Mouse (Mus musculus) ES-E14 (cell line): ENCODE measurements around the gene Des. TPM values are rescaled to one million over a fixed set of nuclear protein-coding genes. Genes with fewer than 3 reads are reported as not detected.

ENCODE experiments used
- DNase-seq: peaks from one replicate; pipeline ENCODE4 v3.0.0-alpha.2; 2013; ENCODE audit warnings: low read depth, low spot score
- H3K27ac ChIP-seq: 2 replicates; pipeline ENCODE4 v1.5.1; 2012; ENCODE audit warnings: low read depth, mild to moderate bottlenecking, low read length, moderate library complexity, mixed read lengths; ENCODE audit not compliant: poor library complexity, insufficient read depth, severe bottlenecking
- H3K36me3 ChIP-seq: 2 replicates; pipeline ENCODE4 v1.6.1; 2012; ENCODE audit warnings: mild to moderate bottlenecking, low read length, moderate library complexity, mixed read lengths; ENCODE audit not compliant: control insufficient read depth, poor library complexity, insufficient read depth, severe bottlenecking
- H3K4me1 ChIP-seq, 2 experiments: fragments of 150-350 bp in 1 of 2; sonication (generic) in 1 of 2; 2 replicates each; pipeline ENCODE4 v1.6.1; 2012; ENCODE audit warnings: low read length in 2 of 2, mild to moderate bottlenecking in 1 of 2, mixed read lengths in 1 of 2; ENCODE audit not compliant: control insufficient read depth in 2 of 2, insufficient read depth in 2 of 2, poor library complexity in 1 of 2
- H3K4me3 ChIP-seq, 2 experiments: fragments of 150-350 bp in 1 of 2; sonication (generic) in 1 of 2; 2 replicates each; pipeline ENCODE4 v1.5.1; 2012; ENCODE audit warnings: low read length in 2 of 2, low read depth in 1 of 2, mild to moderate bottlenecking in 1 of 2, mixed read lengths in 1 of 2; ENCODE audit not compliant: insufficient read depth in 1 of 2, poor library complexity in 1 of 2, severe bottlenecking in 1 of 2
- H3K9ac ChIP-seq: 2 replicates; pipeline ENCODE4 v1.6.1; 2012; ENCODE audit warnings: low read depth, mild to moderate bottlenecking, low read length, mixed read lengths; ENCODE audit not compliant: poor library complexity, insufficient read depth, severe bottlenecking
- H3K9me3 ChIP-seq: fragments of 150-350 bp; sonication (generic); 2 replicates; pipeline ENCODE4 v1.6.1; 2012; ENCODE audit warnings: low read depth, mild to moderate bottlenecking, low read length; ENCODE audit not compliant: control insufficient read depth, insufficient read depth
- CHD2 ChIP-seq: IDR thresholded peaks from 2 replicates; pipeline ENCODE4 v1.6.1; 2014; ENCODE audit warnings: mild to moderate bottlenecking, low read depth, low read length, inconsistent platforms
- HCFC1 ChIP-seq: IDR thresholded peaks from 2 replicates; pipeline ENCODE4 v1.6.1; 2012; ENCODE audit warnings: low read length, inconsistent platforms, borderline replicate concordance; ENCODE audit not compliant: insufficient read depth
- MAFK ChIP-seq: IDR thresholded peaks from 2 replicates; pipeline ENCODE4 v1.6.1; 2014; ENCODE audit warnings: mild to moderate bottlenecking, low read depth, low read length, inconsistent platforms; ENCODE audit not compliant: insufficient read depth
- ZC3H11A ChIP-seq: IDR thresholded peaks from 2 replicates; pipeline ENCODE4 v1.6.1; 2012; ENCODE audit warnings: low read depth, mild to moderate bottlenecking, inconsistent platforms, low read length, borderline replicate concordance
- ZNF384 ChIP-seq: IDR thresholded peaks from 2 replicates; pipeline ENCODE4 v1.6.1; 2012; ENCODE audit warnings: low read depth, low read length, inconsistent platforms
- in situ Hi-C, 2 experiments: fragments of 600-800 bp; cut with MboI; formaldehyde crosslinking; loops; one replicate each; pipeline ENCODE4 v1.15.1; 2025; ENCODE audit warnings: low sequenced_read_pairs in 2 of 2, inconsistent platforms in 1 of 2; ENCODE audit not compliant: unreplicated experiment in 2 of 2
- total RNA-seq: library from RNA; depleted of rRNA; stranded (reverse); fragments of 300-350 nt; gene quantifications from 2 replicates; pipeline ENCODE4 v1.2.3, GENCODE M21; 2012

Gene Des
- total RNA-seq, 1 experiment: 19.4 TPM

DNA sequence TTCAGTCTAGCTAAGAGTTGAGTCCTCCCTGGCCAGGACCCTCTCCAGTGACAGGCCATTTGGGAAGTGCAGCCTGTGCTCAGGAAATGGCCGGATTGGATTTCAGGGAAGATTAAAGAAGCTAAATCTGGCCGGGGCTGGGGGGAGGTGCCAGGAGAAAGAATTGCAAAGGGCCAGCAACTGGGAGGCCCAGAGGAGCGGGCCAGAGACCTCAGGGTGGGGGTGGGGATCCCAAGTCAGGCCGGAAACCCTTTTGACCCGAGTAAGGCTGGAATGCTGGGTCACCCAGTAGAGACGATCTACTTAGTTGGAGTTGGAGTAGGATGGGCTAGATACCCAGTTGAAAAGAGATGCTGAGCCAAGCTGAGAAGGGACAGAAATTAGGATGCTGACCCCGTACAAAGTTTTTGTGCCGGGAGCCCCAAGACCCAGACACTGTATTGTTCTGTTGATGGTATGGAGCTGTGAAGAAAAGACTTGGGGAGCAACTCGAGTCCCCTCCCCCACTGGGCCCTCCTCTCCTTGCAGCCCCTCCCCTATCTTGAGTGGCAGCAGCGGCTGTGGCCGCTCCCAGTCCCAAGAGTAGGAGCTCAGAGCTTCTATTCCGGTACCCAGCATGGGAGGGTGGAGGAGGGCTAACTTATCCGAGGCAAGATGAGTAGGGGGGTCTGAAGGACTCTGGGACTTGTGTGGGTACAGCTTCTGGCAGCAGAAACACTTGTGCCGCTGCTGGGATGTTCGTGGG, 15.7 kb upstream of the Des start:
- in situ Hi-C loops: loop anchor here (10.0 kb wide), 1 partner anchor 120 kb away; no protein-coding TSS in a partner anchor
- H3K27ac ChIP-seq: peak overlapping the region; percentile 25
- peak overlapping the region; percentile 44; the same call in 1 of the 2 replicates for H3K9ac ChIP-seq
- TF ChIP-seq HCFC1 (no peak), ZNF384 (no peak), MAFK (no peak), CHD2 (no peak), ZC3H11A (no peak)
- no peaks in the 10 kb centered on the region for H3K36me3 ChIP-seq
- peaks cover 3 to 29% of the 10 kb centered on the region in 2 experiments; a peak in 3 of 4 replicates for H3K4me1 ChIP-seq
- no peaks in the 10 kb centered on the region for H3K9me3 ChIP-seq
- DNase-seq: no peak
- H3K4me3 ChIP-seq: peak overlapping the region; percentile 59 to 65; a peak in 3 of 4 replicates

GRCm38 (mm10) chr1:75345036-75345935, 14.8 kb upstream of the Des start:
- Histone ChIP-seq H3K9me3 (no peaks in the 10 kb centered on the region), H3K36me3 (no peaks in the 10 kb centered on the region), H3K4me3 (peak overlapping the region; percentile 59 to 65), H3K27ac (peak overlapping the region; percentile 61), H3K9ac (peak overlapping the region; percentile 57), H3K4me1 (peaks cover 3 to 33% of the 10 kb centered on the region in 2 experiments; a peak in 3 of 4 replicates)
- TF ChIP-seq ZC3H11A: no peak
- TF ChIP-seq HCFC1: no peak
- TF ChIP-seq MAFK: no peak
- no peak for TF ChIP-seq ZNF384
- no peak for TF ChIP-seq CHD2
- no peak for DNase-seq
- in situ Hi-C loops: loop anchor here (10.0 kb wide), 1 partner anchor 120 kb away; no protein-coding TSS in a partner anchor

DNA sequence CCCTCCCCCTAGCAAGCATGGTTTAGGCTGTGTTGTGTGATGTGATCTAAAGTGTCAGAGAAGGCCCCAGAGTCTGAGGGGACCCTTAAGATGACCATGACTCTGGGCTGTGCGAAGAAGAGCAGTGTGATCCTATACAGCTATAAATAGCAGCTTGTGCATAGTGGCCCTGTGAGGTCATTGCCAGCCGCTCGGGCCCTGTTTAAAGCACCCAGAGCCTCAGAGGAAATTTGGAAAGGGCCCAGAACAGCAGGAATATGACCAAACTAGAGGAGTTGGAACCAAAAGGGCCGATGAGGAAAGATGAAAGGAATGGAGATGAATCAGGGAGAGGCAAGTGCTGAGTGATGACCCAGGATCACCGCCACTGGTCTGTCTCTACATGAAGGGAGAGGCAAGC, 12.8 kb upstream of the Des start:
- no peak for DNase-seq
- Histone ChIP-seq H3K27ac (no peak overlapping the region), H3K4me3 (no peak overlapping the region), H3K4me1 (peaks cover 3 to 30% of the 10 kb centered on the region in 2 experiments; a peak in 3 of 4 replicates), H3K9me3 (no peaks in the 10 kb centered on the region), H3K36me3 (no peaks in the 10 kb centered on the region), H3K9ac (no peak overlapping the region)
- in situ Hi-C loops: loop anchor here (10.0 kb wide), 1 partner anchor 118 kb away; no protein-coding TSS in a partner anchor
- TF ChIP-seq ZC3H11A (no peak), MAFK (no peak), HCFC1 (no peak), CHD2 (no peak), ZNF384 (no peak)

- H3K27ac ChIP-seq: no peak overlapping the region
These were observed 10.9 kb upstream of the Des start for GRCm38 (mm10) chr1:75349275-75349674.

More at GRCm38 (mm10) chr1:75349275-75349674, 10.9 kb upstream of the Des start:
- Histone ChIP-seq H3K9ac (no peak overlapping the region), H3K9me3 (no peaks in the 10 kb centered on the region), H3K36me3 (no peaks in the 10 kb centered on the region), H3K4me1 (peaks cover 1 to 23% of the 10 kb centered on the region in 2 experiments; a peak in 3 of 4 replicates), H3K4me3 (no peak overlapping the region)
- DNase-seq: no peak
- TF ChIP-seq ZC3H11A (no peak), ZNF384 (no peak), MAFK (no peak), CHD2 (no peak), HCFC1 (no peak)
- in situ Hi-C loops: loop anchor here (10.0 kb wide), 1 partner anchor 116 kb away; no protein-coding TSS in a partner anchor
